Mouse (Mus musculus): ENCODE results near the gene Necab2. TPM values are rescaled to one million over a fixed set of nuclear protein-coding genes. Genes with fewer than 3 reads are reported as not detected.

Gene Necab2
- polyA plus RNA-seq, 1 experiment = not detected

DNA sequence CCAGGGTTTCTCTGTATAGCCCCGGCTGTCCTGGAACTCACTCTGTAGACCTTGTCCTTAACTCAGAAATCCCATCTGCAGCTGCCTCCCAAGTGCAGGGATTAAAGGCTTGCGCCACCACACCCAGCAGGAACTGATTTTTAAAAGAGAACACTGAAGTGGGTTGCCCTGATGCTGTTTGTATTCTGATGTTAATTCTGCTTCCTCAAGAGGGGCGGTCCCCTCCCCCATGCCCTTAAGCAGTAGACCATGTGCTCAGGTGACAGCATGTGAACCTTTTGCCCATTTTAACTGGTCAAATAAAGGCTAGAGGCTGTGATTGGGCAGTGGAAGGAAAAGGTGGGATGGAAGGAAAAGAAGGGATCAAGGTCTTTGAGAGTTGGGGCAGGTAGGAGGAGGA, 69.2 kb downstream of the Necab2 start:
- TF ChIP-seq GATA1 (IDR thresholded peaks at IDR 0.05; ENCODE audit: low read length) = no peak

DNA sequence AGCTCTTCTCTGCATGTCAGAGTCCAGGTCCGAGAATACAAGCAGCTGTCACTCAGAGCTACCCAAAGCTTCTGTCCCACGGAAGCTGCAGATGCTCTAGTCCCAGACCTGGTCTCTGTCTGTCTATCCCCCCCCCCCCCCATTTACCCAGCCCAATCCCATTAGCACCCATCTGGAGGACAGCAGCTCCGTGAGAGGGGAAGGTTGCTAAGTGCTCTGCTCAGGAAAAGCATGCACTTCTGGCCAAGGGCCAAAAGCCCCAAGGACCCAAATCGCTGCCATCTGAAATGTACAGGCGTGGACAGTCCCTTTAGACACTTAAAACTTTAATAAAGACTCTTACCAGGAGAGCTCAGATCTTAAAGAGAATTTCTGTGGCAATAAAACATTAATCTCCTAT, 70.2 kb downstream of the Necab2 start:
- no peak for TF ChIP-seq GATA1 (IDR thresholded peaks at IDR 0.05; ENCODE audit: low read length)

DNA sequence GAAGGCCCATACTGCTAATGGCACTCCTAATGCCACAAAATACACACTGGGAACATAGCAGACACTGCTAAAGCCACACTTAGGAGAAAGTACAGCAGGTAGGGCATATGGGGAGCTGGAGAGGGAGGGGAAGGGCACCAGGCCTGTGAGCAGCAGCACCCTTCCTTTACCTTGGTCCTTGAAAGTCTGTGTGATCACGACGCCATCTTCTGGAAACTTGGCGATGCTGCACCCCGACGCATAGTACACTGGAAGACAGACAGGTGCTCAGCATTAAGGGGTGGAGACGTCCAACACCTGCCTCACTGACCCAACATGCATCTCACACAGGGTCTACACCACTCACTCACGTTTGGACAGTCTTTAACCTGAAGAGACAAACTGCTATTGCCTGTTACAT, 73.6 kb downstream of the Necab2 start:
- TF ChIP-seq GATA1 (IDR thresholded peaks at IDR 0.05; ENCODE audit: low read length) = no peak

Other genes starting within 250 kb of the Necab2 start
- gene Hsbp1, start 102.2 kb upstream of the Necab2 start, polyA plus RNA-seq (2012) = 44.0 and 65.4 TPM in 2 replicates
- 16.9 and 17.1 TPM in 2 replicates for gene Mlycd, start 51.8 kb upstream of the Necab2 start, polyA plus RNA-seq (2012)
- gene Osgin1, start 12.6 kb upstream of the Necab2 start, polyA plus RNA-seq (2012) = 0.04 and 0.11 TPM in 2 replicates
- not detected in 2 replicates for gene Slc38a8, start 55.0 kb downstream of the Necab2 start, polyA plus RNA-seq (2012)
- gene Mbtps1, start 112.0 kb downstream of the Necab2 start, polyA plus RNA-seq (2012) = 118 and 157 TPM in 2 replicates
- 34.2 and 43.7 TPM in 2 replicates for gene Hsdl1, start 128.5 kb downstream of the Necab2 start, polyA plus RNA-seq (2012)
- gene Dnaaf1, start 128.5 kb downstream of the Necab2 start, polyA plus RNA-seq (2012) = 0.08 and 0.09 TPM in 2 replicates
- 48.9 and 57.6 TPM in 2 replicates for gene Taf1c, start 158.5 kb downstream of the Necab2 start, polyA plus RNA-seq (2012)
- not detected in 2 replicates for gene Adad2, start 166.0 kb downstream of the Necab2 start, polyA plus RNA-seq (2012)
- gene Kcng4, start 189.0 kb downstream of the Necab2 start, polyA plus RNA-seq (2012) = not detected in 2 replicates
- gene Wfdc1, start 219.6 kb downstream of the Necab2 start, polyA plus RNA-seq (2012) = not detected in 2 replicates